Mouse (Mus musculus): ENCODE data around the gene Lman2. TPM values are rescaled to one million over a fixed set of nuclear protein-coding genes. Genes with fewer than 3 reads are reported as not detected.

The Lman2 gene
- 59.9 and 62.1 TPM in 2 replicates for polyA plus RNA-seq (2012; ENCODE audit: insufficient read depth, low replicate concordance)

DNA sequence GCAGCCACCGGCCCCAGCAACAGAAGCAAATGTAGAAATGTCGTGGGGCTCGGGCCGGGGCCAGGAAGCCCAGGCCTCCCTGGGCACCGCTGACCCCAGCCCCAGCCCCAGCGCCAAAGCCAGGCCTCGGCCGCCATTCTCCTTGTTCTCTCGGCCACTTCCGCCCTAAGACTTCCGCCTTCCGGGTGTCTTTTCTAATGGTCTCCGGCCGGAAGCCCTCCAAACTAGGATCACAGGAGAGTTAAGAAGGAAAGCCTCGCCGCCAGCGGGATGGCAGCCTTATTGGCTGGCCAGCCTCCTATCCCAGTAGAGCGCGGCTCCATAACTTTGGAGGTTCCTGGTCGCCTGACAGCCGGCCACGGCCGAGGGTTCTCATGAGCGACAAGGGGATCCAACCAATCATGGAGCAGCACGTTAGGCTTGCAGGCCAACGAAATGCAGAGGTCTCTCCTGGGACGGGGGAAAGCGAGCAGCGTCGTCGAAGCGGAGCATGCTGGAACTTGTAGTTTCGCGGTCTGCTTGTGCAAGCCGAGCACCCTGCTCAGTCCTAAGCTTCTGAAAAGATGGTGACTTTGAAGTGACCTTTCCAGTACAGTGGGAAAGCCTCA, at the start of gene Lman2:
Gene Lman2, minus strand, starts transcription at position 331 of the 608 bp plus-strand sequence.
- no peak for TF ChIP-seq GATA1 (IDR thresholded peaks at IDR 0.05; ENCODE audit: borderline replicate concordance, low read length)
- no peak; the same call in 1 of the 2 replicates for TF ChIP-seq FLI1 (IDR thresholded peaks at IDR 0.05; ENCODE audit: low read length)
- Histone ChIP-seq H3K9me3 (no peaks in the 10 kb centered on the region), H3K36me3 (replicated peaks; ENCODE audit: low read length) (peaks cover 40% of the 10 kb centered on the region), H3K4me1 (peaks cover 61% of the 10 kb centered on the region), H3K4me3 (replicated peaks) (peak within 1 kb of the TSS; percentile 100), H3K27me3 (replicated peaks) (no peaks in the 10 kb centered on the region)

DNA sequence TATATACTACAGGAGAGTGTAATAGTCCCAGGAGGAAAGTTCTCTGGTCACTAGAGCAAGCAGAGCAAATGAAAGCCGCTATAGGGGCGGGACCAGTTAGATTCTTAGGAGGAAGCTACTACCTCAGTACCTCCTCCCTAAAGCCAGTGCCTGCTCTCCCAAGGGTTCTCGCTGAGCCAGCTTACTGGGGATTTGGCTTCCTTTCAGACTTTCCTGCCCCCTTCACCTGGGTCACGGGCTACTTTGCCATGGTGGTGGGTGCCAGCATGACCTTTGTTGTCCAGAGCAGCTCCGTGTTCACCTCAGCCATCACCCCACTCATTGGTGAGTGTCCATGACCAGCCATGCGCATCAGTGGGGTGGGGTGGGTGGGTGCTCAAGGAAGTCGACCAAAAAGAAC, 49.2 kb upstream of the Lman2 start:
- H3K36me3 ChIP-seq (replicated peaks; ENCODE audit: low read length) = no peaks in the 10 kb centered on the region
- H3K27me3 ChIP-seq (replicated peaks) = peaks cover 77% of the 10 kb centered on the region
- no peak for TF ChIP-seq GATA1 (IDR thresholded peaks at IDR 0.05; ENCODE audit: borderline replicate concordance, low read length)
- TF ChIP-seq FLI1 (IDR thresholded peaks at IDR 0.05; ENCODE audit: low read length) = no peak
- peaks cover 26% of the 10 kb centered on the region for H3K4me1 ChIP-seq
- peaks cover 9% of the 10 kb centered on the region; the same call in 1 of the 2 replicates for H3K9me3 ChIP-seq
- H3K4me3 ChIP-seq (replicated peaks) = no peak overlapping the region

DNA sequence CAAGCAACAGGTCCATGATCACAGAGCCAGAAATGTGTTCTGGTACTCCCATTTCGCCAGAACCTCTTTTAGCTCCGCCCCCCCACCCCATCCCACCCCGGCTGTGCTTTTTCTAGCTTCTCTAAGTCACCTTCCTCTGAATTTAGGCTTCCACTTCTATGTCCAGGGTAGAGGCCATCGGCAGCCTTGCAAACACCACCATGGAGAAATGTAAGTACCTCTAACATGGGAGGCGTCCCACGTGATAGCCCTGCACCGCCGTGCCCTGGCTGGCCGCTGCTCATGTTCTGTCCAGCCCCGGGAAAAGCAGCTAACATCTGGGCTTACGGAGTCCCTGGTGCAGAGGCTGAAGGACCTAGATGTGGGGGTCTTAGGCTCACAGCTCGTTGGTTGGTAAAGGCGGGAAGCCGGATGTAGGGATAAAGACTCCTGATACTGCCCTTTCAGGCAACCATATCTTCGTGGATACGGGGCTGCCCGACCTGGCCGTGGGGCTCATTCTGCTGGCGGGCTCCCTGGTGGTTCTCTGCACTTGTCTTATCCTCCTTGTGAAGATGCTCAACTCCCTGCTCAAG, 46.0 kb upstream of the Lman2 start:
- Histone ChIP-seq H3K27me3 (replicated peaks) (peaks cover 91% of the 10 kb centered on the region), H3K36me3 (replicated peaks; ENCODE audit: low read length) (no peaks in the 10 kb centered on the region), H3K4me3 (replicated peaks) (no peak overlapping the region), H3K4me1 (peaks cover 44% of the 10 kb centered on the region), H3K9me3 (0 out of 2 replicates have a peak, but pooled peaks cover 2% of the 10 kb centered on the region)
- TF ChIP-seq FLI1 (IDR thresholded peaks at IDR 0.05; ENCODE audit: low read length) (no peak), GATA1 (IDR thresholded peaks at IDR 0.05; ENCODE audit: borderline replicate concordance, low read length) (no peak)

DNA sequence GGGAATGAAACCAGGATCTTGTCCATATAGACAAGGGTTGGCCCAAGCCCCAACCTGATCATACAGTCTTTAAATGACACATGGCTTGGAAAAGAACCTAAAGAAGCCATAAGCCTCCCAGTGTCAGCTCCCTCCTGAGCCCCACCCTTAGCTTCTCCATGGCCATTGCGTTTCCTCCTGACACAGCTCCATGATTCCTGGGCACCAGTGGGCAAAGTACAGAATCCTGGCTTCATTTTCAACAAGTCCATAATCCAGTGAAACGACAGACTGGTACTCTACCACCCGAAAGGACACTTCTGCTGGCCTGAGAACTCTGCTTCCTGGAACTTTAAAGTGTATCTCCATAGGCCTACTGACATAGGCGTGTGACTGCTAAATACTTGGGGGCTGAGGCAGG, 44.8 kb upstream of the Lman2 start:
- Histone ChIP-seq H3K36me3 (replicated peaks; ENCODE audit: low read length) (no peaks in the 10 kb centered on the region), H3K27me3 (replicated peaks) (peaks cover 93% of the 10 kb centered on the region), H3K4me3 (replicated peaks) (no peak overlapping the region), H3K9me3 (0 out of 2 replicates have a peak, but pooled peaks cover 2% of the 10 kb centered on the region), H3K4me1 (peaks cover 31% of the 10 kb centered on the region)
- TF ChIP-seq FLI1 (IDR thresholded peaks at IDR 0.05; ENCODE audit: low read length) (no peak), GATA1 (IDR thresholded peaks at IDR 0.05; ENCODE audit: borderline replicate concordance, low read length) (no peak)

DNA sequence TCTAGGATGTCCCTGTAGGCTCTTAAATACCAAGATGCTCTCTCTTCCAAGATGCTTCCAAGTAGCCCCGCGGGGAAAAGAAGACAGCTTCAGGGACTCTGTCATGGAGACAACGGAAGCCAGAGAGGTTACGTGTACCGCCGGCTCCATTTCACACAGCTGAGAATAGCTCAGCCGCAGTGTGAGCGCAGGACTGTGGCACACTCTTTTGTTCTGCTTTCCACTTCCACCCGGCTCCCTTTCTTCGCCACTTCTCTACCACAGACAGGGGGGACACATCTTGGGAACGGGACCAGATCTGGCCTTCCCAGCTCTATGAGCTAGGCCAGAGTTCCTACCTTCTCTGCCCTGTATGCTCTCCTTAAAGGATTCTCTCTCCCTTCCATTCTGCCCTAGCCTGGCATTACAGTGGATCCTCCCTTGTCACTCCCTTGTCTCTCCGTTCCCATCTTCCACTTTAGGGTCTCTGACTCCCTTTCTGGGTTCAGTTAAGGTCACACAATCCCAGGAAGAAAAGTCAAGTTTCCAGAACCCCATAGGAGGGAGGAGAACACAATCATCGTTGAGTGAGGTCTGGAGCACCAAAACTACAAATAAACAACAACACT, 43.3 kb upstream of the Lman2 start:
- H3K4me3 ChIP-seq (replicated peaks) = peak overlapping the region; percentile 86
- H3K27me3 ChIP-seq (replicated peaks) = peaks cover 95% of the 10 kb centered on the region
- H3K36me3 ChIP-seq (replicated peaks; ENCODE audit: low read length) = no peaks in the 10 kb centered on the region
- peaks cover 29% of the 10 kb centered on the region for H3K4me1 ChIP-seq
- H3K9me3 ChIP-seq = 0 out of 2 replicates have a peak, but pooled peaks cover 2% of the 10 kb centered on the region
- TF ChIP-seq GATA1 (IDR thresholded peaks at IDR 0.05; ENCODE audit: borderline replicate concordance, low read length) = no peak
- TF ChIP-seq FLI1 (IDR thresholded peaks at IDR 0.05; ENCODE audit: low read length) = no peak

DNA sequence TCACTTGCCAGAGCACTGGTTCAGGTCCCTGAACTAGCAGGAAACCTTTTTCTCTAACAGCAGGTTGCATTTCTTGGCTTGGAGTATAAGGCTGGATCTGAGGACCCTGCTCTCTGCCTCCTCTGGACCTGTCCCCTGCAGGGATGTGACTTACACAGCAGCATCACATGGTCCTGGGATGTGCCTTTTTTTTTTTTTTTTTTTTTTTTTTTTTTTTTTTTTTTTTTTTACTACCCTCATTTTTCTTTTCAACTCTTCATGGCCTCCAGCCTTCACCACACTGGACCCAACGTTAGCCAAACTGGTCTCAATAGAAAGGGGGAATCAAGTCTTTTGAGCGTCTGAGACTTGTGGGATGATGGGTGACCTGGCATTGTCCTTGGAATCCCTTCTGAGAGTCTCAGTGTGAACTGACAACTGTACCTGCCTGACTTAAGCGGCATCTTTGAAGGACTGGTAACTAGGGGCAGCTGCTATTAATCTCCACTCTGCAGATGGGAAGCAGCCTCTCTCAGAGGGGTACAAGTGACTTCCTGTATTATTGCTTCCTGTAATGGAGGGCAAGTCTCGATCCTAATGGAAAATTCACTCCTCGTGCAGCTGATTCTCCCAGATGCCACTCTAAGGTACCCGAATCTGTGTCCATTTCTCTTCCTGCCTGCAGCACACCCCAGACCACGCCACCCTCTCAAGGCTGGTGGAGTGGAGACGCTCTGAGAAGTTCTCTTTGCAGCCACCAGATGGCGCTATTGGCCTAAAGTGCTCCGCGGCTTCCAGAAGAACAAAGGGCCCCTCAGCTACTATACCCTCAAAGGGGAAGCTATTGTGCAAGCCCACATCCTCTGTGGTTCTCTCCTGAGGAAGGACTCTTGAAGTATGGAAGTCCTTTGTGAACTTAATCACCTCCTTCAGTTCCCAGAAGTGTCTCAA, 42.5 kb upstream of the Lman2 start:
- Histone ChIP-seq H3K4me3 (replicated peaks) (peak overlapping the region; percentile 86), H3K4me1 (peaks cover 32% of the 10 kb centered on the region), H3K36me3 (replicated peaks; ENCODE audit: low read length) (no peaks in the 10 kb centered on the region), H3K27me3 (replicated peaks) (peaks cover 95% of the 10 kb centered on the region), H3K9me3 (0 out of 2 replicates have a peak, but pooled peaks cover 2% of the 10 kb centered on the region)
- TF ChIP-seq FLI1 (IDR thresholded peaks at IDR 0.05; ENCODE audit: low read length) (no peak), GATA1 (IDR thresholded peaks at IDR 0.05; ENCODE audit: borderline replicate concordance, low read length) (no peak)

DNA sequence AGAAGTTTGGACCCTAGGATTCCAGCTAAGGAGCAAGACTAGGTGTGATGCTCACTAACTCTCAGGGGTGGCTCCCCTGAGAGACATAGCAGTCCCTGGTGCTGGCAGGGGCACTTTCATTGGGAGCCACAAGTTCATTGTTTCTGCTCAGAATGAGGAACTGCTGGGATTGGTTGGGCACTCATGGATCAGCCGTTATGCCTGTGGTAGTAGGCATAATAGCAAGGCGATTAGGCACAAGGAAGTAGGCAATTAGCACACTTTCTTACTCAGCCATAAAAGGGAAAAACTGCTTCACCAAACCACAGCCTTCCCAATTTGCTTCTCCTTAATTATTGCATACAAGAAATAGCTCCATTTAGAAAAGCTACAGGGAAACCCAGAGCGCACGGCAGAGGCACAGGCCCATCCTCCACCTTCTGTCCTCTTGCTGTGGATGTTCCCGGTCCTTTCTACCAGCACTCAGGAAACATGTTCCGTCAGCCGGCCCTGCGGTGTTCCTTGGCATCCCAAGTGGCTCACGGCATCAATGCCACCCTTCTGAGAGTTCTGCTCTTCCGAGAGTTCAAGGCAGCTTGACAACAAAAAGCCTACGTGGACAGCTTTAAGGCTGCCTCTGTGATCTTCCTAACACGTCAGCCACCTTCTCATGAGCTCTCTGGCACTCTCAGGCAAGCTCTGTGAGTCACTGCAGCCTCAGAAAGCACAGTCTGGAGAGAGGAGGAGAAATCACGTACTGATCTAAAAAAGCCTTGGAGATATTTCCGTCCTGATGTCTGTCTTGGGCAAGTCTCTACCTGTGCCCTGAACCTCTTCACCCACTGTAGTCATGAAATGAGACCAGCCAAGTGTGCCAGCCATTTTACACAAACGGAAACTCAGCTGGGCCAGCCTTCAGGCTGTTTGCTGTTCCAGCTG, 41.6 kb upstream of the Lman2 start:
- H3K36me3 ChIP-seq (replicated peaks; ENCODE audit: low read length) = no peaks in the 10 kb centered on the region
- no peaks in the 10 kb centered on the region for H3K9me3 ChIP-seq
- peaks cover 95% of the 10 kb centered on the region for H3K27me3 ChIP-seq (replicated peaks)
- H3K4me1 ChIP-seq = peaks cover 40% of the 10 kb centered on the region
- no peak for TF ChIP-seq FLI1 (IDR thresholded peaks at IDR 0.05; ENCODE audit: low read length)
- TF ChIP-seq GATA1 (IDR thresholded peaks at IDR 0.05; ENCODE audit: borderline replicate concordance, low read length) = no peak
- no peak overlapping the region for H3K4me3 ChIP-seq (replicated peaks)

DNA sequence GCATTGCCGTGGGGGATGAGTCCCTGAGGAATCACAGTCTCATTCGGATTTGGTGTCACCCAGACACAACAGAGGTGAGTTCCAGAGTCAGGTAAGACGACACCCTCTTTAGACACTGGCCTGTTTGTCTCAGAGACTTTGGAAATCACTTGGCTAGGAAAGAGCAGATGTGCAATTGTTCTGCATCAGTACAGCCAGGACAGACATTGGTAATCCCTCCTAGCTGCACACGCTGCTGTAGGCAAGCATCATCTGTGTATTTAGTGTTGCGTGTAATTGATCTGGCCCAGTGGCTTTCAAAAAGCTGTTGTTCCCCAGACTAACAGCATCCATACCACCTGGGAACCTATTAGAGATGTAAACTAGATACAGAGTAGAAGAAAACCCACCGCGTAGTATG, 40.7 kb upstream of the Lman2 start:
- Histone ChIP-seq H3K4me1 (peaks cover 49% of the 10 kb centered on the region), H3K27me3 (replicated peaks) (peaks cover 94% of the 10 kb centered on the region), H3K4me3 (replicated peaks) (no peak overlapping the region), H3K36me3 (replicated peaks; ENCODE audit: low read length) (no peaks in the 10 kb centered on the region), H3K9me3 (no peaks in the 10 kb centered on the region)
- no peak for TF ChIP-seq GATA1 (IDR thresholded peaks at IDR 0.05; ENCODE audit: borderline replicate concordance, low read length)
- no peak for TF ChIP-seq FLI1 (IDR thresholded peaks at IDR 0.05; ENCODE audit: low read length)
